Mouse (Mus musculus): Measurements from ENCODE around the gene 4933405O20Rik. TPM values are rescaled to one million over a fixed set of nuclear protein-coding genes. Genes with fewer than 3 reads are reported as not detected.

4933405O20Rik gene
- total RNA-seq (2015; ENCODE audit: low replicate concordance) (not detected in 2 replicates), total RNA-seq (2017; ENCODE audit: low replicate concordance) (not detected in 2 replicates)

GRCm38 (mm10) chr7:50598890-50599289, at the start of gene 4933405O20Rik:
TSS of gene 4933405O20Rik (plus strand) at chr7:50599190.
- ATAC-seq (replicated peaks; ENCODE audit: low FRiP score, poor library complexity, severe bottlenecking) = no peak

GRCm38 (mm10) chr7:50549572-50549971, 49.4 kb upstream of the 4933405O20Rik start:
- no peak for ATAC-seq (replicated peaks; ENCODE audit: low FRiP score, poor library complexity, severe bottlenecking)

- ATAC-seq (replicated peaks; ENCODE audit: low FRiP score, poor library complexity, severe bottlenecking) = no peak
Measured at GRCm38 (mm10) chr7:50551426-50551825, 47.6 kb upstream of the 4933405O20Rik start.

- no peak for ATAC-seq (replicated peaks; ENCODE audit: low FRiP score, poor library complexity, severe bottlenecking)
Measured at GRCm38 (mm10) chr7:50562708-50563107, 36.3 kb upstream of the 4933405O20Rik start.

- no peak for ATAC-seq (replicated peaks; ENCODE audit: low FRiP score, poor library complexity, severe bottlenecking)
Measured at GRCm38 (mm10) chr7:50573841-50574240, 25.1 kb upstream of the 4933405O20Rik start.

GRCm38 (mm10) chr7:50588642-50589424, 10.2 kb upstream of the 4933405O20Rik start:
- ATAC-seq (replicated peaks; ENCODE audit: low FRiP score, poor library complexity, severe bottlenecking) = no peak

- no peak for ATAC-seq (replicated peaks; ENCODE audit: low FRiP score, poor library complexity, severe bottlenecking)
Measured at GRCm38 (mm10) chr7:50614101-50614500, 15.1 kb downstream of the 4933405O20Rik start.

- no peak for ATAC-seq (replicated peaks; ENCODE audit: low FRiP score, poor library complexity, severe bottlenecking)
Measured at GRCm38 (mm10) chr7:50629186-50629585, 30.2 kb downstream of the 4933405O20Rik start.

GRCm38 (mm10) chr7:50633147-50633546, 34.2 kb downstream of the 4933405O20Rik start:
- ATAC-seq (replicated peaks; ENCODE audit: low FRiP score, poor library complexity, severe bottlenecking) = no peak

Measured in erythroid progenitor cell, adult 5-6 weeks (primary cell).